Mouse (Mus musculus): ENCODE data around the gene Rcc1l.

DNA sequence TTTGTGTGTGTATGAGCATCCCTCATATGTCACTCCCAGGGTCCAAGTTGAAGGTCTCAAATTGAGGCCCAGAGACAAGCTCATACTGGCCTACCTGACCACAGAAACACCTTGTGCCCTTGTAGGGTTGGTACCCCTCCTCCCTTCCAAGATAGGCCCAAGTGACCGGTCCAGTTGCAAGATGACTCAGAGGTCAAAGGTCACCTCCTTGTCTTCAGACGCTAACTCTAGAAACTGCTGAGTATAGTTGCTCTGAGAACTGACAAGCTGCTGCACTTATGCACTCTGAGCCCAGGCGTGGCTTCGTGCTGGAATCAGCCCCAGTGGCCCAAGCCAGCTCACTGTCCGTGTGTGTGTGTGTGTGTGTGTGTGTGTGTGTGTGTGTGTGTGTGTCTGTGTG is 74.7 kb downstream of the Rcc1l start:
- no peak for TF ChIP-seq GATA1 (IDR thresholded peaks at IDR 0.05; ENCODE audit: borderline replicate concordance, low read length)
- no peak for TF ChIP-seq FLI1 (IDR thresholded peaks at IDR 0.05; ENCODE audit: low read length)

Measured in megakaryocyte, embryonic 14.5 days (primary cell).